Mouse (Mus musculus): ENCODE measurements around the gene Alox5ap. TPM values are rescaled to one million over a fixed set of nuclear protein-coding genes. Genes with fewer than 3 reads are reported as not detected.

Alox5ap gene
- total and polyA plus RNA-seq, 2 experiments from 2014 or later: 2.5 to 10.5 TPM

- 81% methylated on average over 2 of the region's 2 CpGs for WGBS
- no peak for TF ChIP-seq CTCF (IDR thresholded peaks at IDR 0.05)
Measured at GRCm38 (mm10) chr5:149255522-149255921, 9.0 kb upstream of the Alox5ap start.

GRCm38 (mm10) chr5:149257518-149258281, 6.9 kb upstream of the Alox5ap start:
- ATAC-seq (ENCODE audit: low FRiP score): peak; percentile 58; the same call in 1 of the 2 replicates
- no peak for TF ChIP-seq CTCF (IDR thresholded peaks at IDR 0.05)
- Histone ChIP-seq H3K27ac (ENCODE audit: low read depth, low read length) (no peak overlapping the region), H3K9me3 (ENCODE audit: low read length) (no peaks in the 10 kb centered on the region), H3K4me2 (ENCODE audit: low read depth, low read length, poor library complexity, severe bottlenecking) (no peak overlapping the region), H3K4me1 (ENCODE audit: insufficient read depth, low read length) (peaks cover 3% of the 10 kb centered on the region; the same call in 1 of the 2 replicates), H3K9ac (replicated peaks; ENCODE audit: low read length, poor library complexity, severe bottlenecking) (no peak overlapping the region), H3K4me3 (ENCODE audit: low read depth, low read length) (no peak overlapping the region), H3K36me3 (ENCODE audit: insufficient read depth, low read length) (no peaks in the 10 kb centered on the region), H3K27me3 (ENCODE audit: insufficient read depth, low read length) (no peaks in the 10 kb centered on the region)
- 49% methylated on average over 14 of the region's 14 CpGs for WGBS
- peak; percentile 56 for DNase-seq (ENCODE audit: low spot score)

More at GRCm38 (mm10) chr5:149255522-149255921, 9.0 kb upstream of the Alox5ap start:
- no peak overlapping the region for H3K9ac ChIP-seq (replicated peaks; ENCODE audit: low read length, poor library complexity, severe bottlenecking)
- no peak overlapping the region for H3K4me2 ChIP-seq (ENCODE audit: low read depth, low read length, poor library complexity, severe bottlenecking)
- DNase-seq (ENCODE audit: low spot score) (no peak), ATAC-seq (ENCODE audit: low FRiP score) (no peak)
- H3K4me1 ChIP-seq (ENCODE audit: insufficient read depth, low read length): peaks cover 3% of the 10 kb centered on the region; the same call in 1 of the 2 replicates
- H3K36me3 ChIP-seq (ENCODE audit: insufficient read depth, low read length): no peaks in the 10 kb centered on the region
- H3K9me3 ChIP-seq (ENCODE audit: low read length): no peaks in the 10 kb centered on the region
- H3K27me3 ChIP-seq (ENCODE audit: insufficient read depth, low read length): no peaks in the 10 kb centered on the region
- H3K27ac ChIP-seq (ENCODE audit: low read depth, low read length): no peak overlapping the region
- no peak overlapping the region for H3K4me3 ChIP-seq (ENCODE audit: low read depth, low read length)

- DNase-seq (ENCODE audit: low spot score): peak; percentile 60
- Histone ChIP-seq H3K4me1 (ENCODE audit: insufficient read depth, low read length) (peaks cover 3% of the 10 kb centered on the region; the same call in 1 of the 2 replicates), H3K4me2 (ENCODE audit: low read depth, low read length, poor library complexity, severe bottlenecking) (no peak overlapping the region), H3K9ac (replicated peaks; ENCODE audit: low read length, poor library complexity, severe bottlenecking) (0 out of 2 replicates have a peak overlapping the region, but pooled peaks have one; percentile 13), H3K36me3 (ENCODE audit: insufficient read depth, low read length) (no peaks in the 10 kb centered on the region), H3K27ac (ENCODE audit: low read depth, low read length) (peak overlapping the region; percentile 26; the same call in 1 of the 2 replicates), H3K9me3 (ENCODE audit: low read length) (no peaks in the 10 kb centered on the region), H3K4me3 (ENCODE audit: low read depth, low read length) (no peak overlapping the region), H3K27me3 (ENCODE audit: insufficient read depth, low read length) (no peaks in the 10 kb centered on the region)
- TF ChIP-seq CTCF (IDR thresholded peaks at IDR 0.05): no peak
- ATAC-seq (ENCODE audit: low FRiP score): 0 out of 2 replicates have a peak, but pooled peaks have one; percentile 54
- 36% methylated on average over 16 of the region's 16 CpGs for WGBS
Measured at GRCm38 (mm10) chr5:149259093-149259492, 5.5 kb upstream of the Alox5ap start.

GRCm38 (mm10) chr5:149261449-149261848, 3.1 kb upstream of the Alox5ap start:
- no peak for TF ChIP-seq CTCF (IDR thresholded peaks at IDR 0.05)
- Histone ChIP-seq H3K27ac (ENCODE audit: low read depth, low read length) (no peak overlapping the region), H3K4me2 (ENCODE audit: low read depth, low read length, poor library complexity, severe bottlenecking) (no peak overlapping the region), H3K36me3 (ENCODE audit: insufficient read depth, low read length) (no peaks in the 10 kb centered on the region), H3K9me3 (ENCODE audit: low read length) (no peaks in the 10 kb centered on the region), H3K4me1 (ENCODE audit: insufficient read depth, low read length) (peaks cover 3% of the 10 kb centered on the region; the same call in 1 of the 2 replicates), H3K4me3 (ENCODE audit: low read depth, low read length) (no peak overlapping the region), H3K27me3 (ENCODE audit: insufficient read depth, low read length) (no peaks in the 10 kb centered on the region), H3K9ac (replicated peaks; ENCODE audit: low read length, poor library complexity, severe bottlenecking) (no peak overlapping the region)
- ATAC-seq (ENCODE audit: low FRiP score) (no peak), DNase-seq (ENCODE audit: low spot score) (no peak)
- WGBS: 79% methylated on average over 7 of the region's 7 CpGs

- Histone ChIP-seq H3K4me1 (ENCODE audit: insufficient read depth, low read length) (peaks cover 3% of the 10 kb centered on the region; the same call in 1 of the 2 replicates), H3K9me3 (ENCODE audit: low read length) (no peaks in the 10 kb centered on the region), H3K27ac (ENCODE audit: low read depth, low read length) (no peak overlapping the region), H3K27me3 (ENCODE audit: insufficient read depth, low read length) (no peaks in the 10 kb centered on the region), H3K36me3 (ENCODE audit: insufficient read depth, low read length) (no peaks in the 10 kb centered on the region), H3K4me2 (ENCODE audit: low read depth, low read length, poor library complexity, severe bottlenecking) (no peak overlapping the region), H3K9ac (replicated peaks; ENCODE audit: low read length, poor library complexity, severe bottlenecking) (no peak overlapping the region), H3K4me3 (ENCODE audit: low read depth, low read length) (no peak overlapping the region)
- no peak for ATAC-seq (ENCODE audit: low FRiP score)
- peak; percentile 40; the same call in 1 of the 2 replicates for TF ChIP-seq CTCF (IDR thresholded peaks at IDR 0.05)
- no peak for DNase-seq (ENCODE audit: low spot score)
- 68% methylated on average over 6 of the region's 6 CpGs for WGBS
Measured at GRCm38 (mm10) chr5:149261866-149262265, 2.7 kb upstream of the Alox5ap start.

- no peaks in the 10 kb centered on the region for H3K36me3 ChIP-seq (ENCODE audit: insufficient read depth, low read length)
Measured at GRCm38 (mm10) chr5:149264878-149265279, 312 bp downstream of the Alox5ap start.

More at GRCm38 (mm10) chr5:149264878-149265279, 312 bp downstream of the Alox5ap start:
- Histone ChIP-seq H3K27ac (ENCODE audit: low read depth, low read length) (no peak overlapping the region), H3K9me3 (ENCODE audit: low read length) (no peaks in the 10 kb centered on the region), H3K27me3 (ENCODE audit: insufficient read depth, low read length) (no peaks in the 10 kb centered on the region), H3K4me1 (ENCODE audit: insufficient read depth, low read length) (no peaks in the 10 kb centered on the region), H3K4me2 (ENCODE audit: low read depth, low read length, poor library complexity, severe bottlenecking) (no peak overlapping the region), H3K4me3 (ENCODE audit: low read depth, low read length) (no peak overlapping the region), H3K9ac (replicated peaks; ENCODE audit: low read length, poor library complexity, severe bottlenecking) (no peak overlapping the region)
- DNase-seq (ENCODE audit: low spot score) (no peak), ATAC-seq (ENCODE audit: low FRiP score) (no peak)
- 71% methylated on average over 5 of the region's 6 CpGs for WGBS
- TF ChIP-seq CTCF (IDR thresholded peaks at IDR 0.05): no peak

Data from midbrain, postnatal 0 days (tissue).